Mouse (Mus musculus) embryonic facial prominence, embryonic 13.5 days (tissue): ENCODE measurements around the gene Itpk1. TPM values are rescaled to one million over a fixed set of nuclear protein-coding genes. Genes with fewer than 3 reads are reported as not detected.

Experiments
- ATAC-seq: fragments of 200-750 bp; cut with Nextera tagmentation; 2 replicates; pipeline ENCODE4 v1.8.0; 2017; ENCODE audit warnings: low read depth; ENCODE audit not compliant: insufficient number of reproducible peaks, insufficient read depth, low FRiP score, low TSS enrichment
- H3K27ac ChIP-seq: fragments of 300-500 bp; sonication (generic); 2 replicates; pipeline ENCODE4 v1.5.1; 2015; ENCODE audit warnings: moderate library complexity, mild to moderate bottlenecking, inconsistent platforms
- H3K27me3 ChIP-seq: fragments of 300-500 bp; sonication (generic); 2 replicates; pipeline ENCODE4 v1.6.1; 2015; ENCODE audit warnings: mild to moderate bottlenecking, inconsistent platforms
- H3K36me3 ChIP-seq: fragments of 300-500 bp; sonication (generic); 2 replicates; pipeline ENCODE4 v1.6.1; 2015; ENCODE audit warnings: mild to moderate bottlenecking, inconsistent platforms
- H3K4me1 ChIP-seq: fragments of 300-500 bp; sonication (generic); 2 replicates; pipeline ENCODE4 v1.6.1; 2015; ENCODE audit warnings: inconsistent platforms
- H3K4me2 ChIP-seq: fragments of 300-500 bp; sonication (generic); 2 replicates; pipeline ENCODE4 v1.6.1; 2015; ENCODE audit warnings: moderate library complexity, mild to moderate bottlenecking, inconsistent platforms
- H3K4me3 ChIP-seq: fragments of 300-500 bp; sonication (generic); 2 replicates; pipeline ENCODE4 v1.5.1; 2015; ENCODE audit warnings: mild to moderate bottlenecking, inconsistent platforms
- H3K9ac ChIP-seq: fragments of 300-500 bp; sonication (generic); 2 replicates; pipeline ENCODE4 v1.6.1; 2015; ENCODE audit warnings: mild to moderate bottlenecking, inconsistent platforms
- H3K9me3 ChIP-seq: fragments of 300-500 bp; sonication (generic); 2 replicates; pipeline ENCODE4 v1.6.1; 2016; ENCODE audit warnings: inconsistent platforms
- WGBS: fragments of 180-500 bp; shearing (Covaris S2); methylation state at CpG from one replicate; pipeline ENCODE4 v1.1.7; 2015; ENCODE audit warnings: mixed read lengths; 5-methylcytosine and 5-hydroxymethylcytosine counted together
- microRNA counts: library from miRNA; unstranded; fragments of <30 nt; microRNA quantifications from one replicate; lab custom pipeline; 2016
- microRNA-seq: library from miRNA; unstranded; fragments of <30 nt; microRNA quantifications from one replicate; pipeline ENCODE4, GENCODE M21; 2016
- polyA plus RNA-seq: library from polyadenylated mRNA; unstranded; fragments of >200 nt; fragmentation: Nextera tagmentation; extraction: Ambion mirVana; gene quantifications from 2 replicates; pipeline ENCODE4 v1.2.1, GENCODE M21; 2015

Gene Itpk1
- polyA plus RNA-seq, 1 experiment from 2014 or later, result 10.4 TPM

GRCm38 (mm10) chr12:102535796-102536195, 168.9 kb downstream of the Itpk1 start:
- H3K9ac ChIP-seq, result no peak overlapping the region
- no peaks in the 10 kb centered on the region for H3K27me3 ChIP-seq
- WGBS, result 42% methylated on average over 1 of the region's 1 CpGs
- H3K9me3 ChIP-seq, result no peaks in the 10 kb centered on the region
- H3K4me3 ChIP-seq, result no peak overlapping the region
- H3K36me3 ChIP-seq, result no peaks in the 10 kb centered on the region
- H3K27ac ChIP-seq, result no peak overlapping the region
- ATAC-seq, result no peak
- no peak overlapping the region for H3K4me2 ChIP-seq
- no peaks in the 10 kb centered on the region for H3K4me1 ChIP-seq

GRCm38 (mm10) chr12:102527989-102528388, 176.7 kb downstream of the Itpk1 start:
- Histone ChIP-seq H3K4me1 (no peaks in the 10 kb centered on the region), H3K9me3 (no peaks in the 10 kb centered on the region), H3K4me2 (no peak overlapping the region), H3K36me3 (no peaks in the 10 kb centered on the region), H3K4me3 (no peak overlapping the region), H3K9ac (no peak overlapping the region), H3K27ac (no peak overlapping the region), H3K27me3 (no peaks in the 10 kb centered on the region)
- no peak for ATAC-seq
- 72% methylated on average over 5 of the region's 5 CpGs for whole genome bisulfite sequencing

GRCm38 (mm10) chr12:102524760-102525159, 180.0 kb downstream of the Itpk1 start:
- WGBS, result 20% methylated on average over 6 of the region's 6 CpGs
- Histone ChIP-seq H3K9me3 (no peaks in the 10 kb centered on the region), H3K4me3 (no peak overlapping the region), H3K27me3 (no peaks in the 10 kb centered on the region), H3K36me3 (no peaks in the 10 kb centered on the region), H3K9ac (no peak overlapping the region), H3K4me2 (no peak overlapping the region), H3K4me1 (no peaks in the 10 kb centered on the region), H3K27ac (no peak overlapping the region)
- no peak for ATAC-seq

GRCm38 (mm10) chr12:102524216-102524615, 180.5 kb downstream of the Itpk1 start:
- no peak overlapping the region for H3K27ac ChIP-seq
- WGBS, result 66% methylated on average over 3 of the region's 3 CpGs
- no peak overlapping the region for H3K9ac ChIP-seq
- no peaks in the 10 kb centered on the region for H3K36me3 ChIP-seq
- no peak overlapping the region for H3K4me2 ChIP-seq
- H3K27me3 ChIP-seq, result no peaks in the 10 kb centered on the region
- no peak overlapping the region for H3K4me3 ChIP-seq
- H3K4me1 ChIP-seq, result no peaks in the 10 kb centered on the region
- H3K9me3 ChIP-seq, result no peaks in the 10 kb centered on the region
- ATAC-seq, result no peak

GRCm38 (mm10) chr12:102521777-102522319, 182.9 kb downstream of the Itpk1 start:
- Histone ChIP-seq H3K9me3 (no peaks in the 10 kb centered on the region), H3K4me1 (no peaks in the 10 kb centered on the region), H3K9ac (no peak overlapping the region), H3K4me3 (no peak overlapping the region), H3K4me2 (no peak overlapping the region), H3K27me3 (no peaks in the 10 kb centered on the region), H3K27ac (no peak overlapping the region), H3K36me3 (no peaks in the 10 kb centered on the region)
- WGBS, result 46% methylated on average over 13 of the region's 13 CpGs
- ATAC-seq, result no peak

- H3K27me3 ChIP-seq, result no peaks in the 10 kb centered on the region
- 85% methylated on average over 12 of the region's 12 CpGs for WGBS
- H3K27ac ChIP-seq, result no peak overlapping the region
- no peak overlapping the region for H3K4me3 ChIP-seq
- H3K9ac ChIP-seq, result no peak overlapping the region
- H3K36me3 ChIP-seq, result no peaks in the 10 kb centered on the region
- no peak overlapping the region for H3K4me2 ChIP-seq
- H3K9me3 ChIP-seq, result no peaks in the 10 kb centered on the region
- no peaks in the 10 kb centered on the region for H3K4me1 ChIP-seq
- no peak for ATAC-seq
These were observed 184.6 kb downstream of the Itpk1 start for GRCm38 (mm10) chr12:102519929-102520720.

MicroRNAs encoded within 50 kb of the gene (microRNA counts, 519-probe panel; counts per million panel counts)
- microRNA mmu-miR-1936 (lab: Ali Mortazavi, UCI), result 236 counts per million, percentile 44 among the panel's probes with 10 or more counts

Small RNA genes lying within 50 kb of the gene (microRNA-seq; reads per million reads assigned to microRNA genes)
- gene Mir1936, result not detected

Other genes starting within 250 kb of the Itpk1 start
- gene Golga5, start 235.8 kb downstream of the Itpk1 start, polyA plus RNA-seq, result 40.3 and 41.3 TPM in 2 replicates
- 3.4 and 4.3 TPM in 2 replicates for gene Chga, start 150.0 kb downstream of the Itpk1 start, polyA plus RNA-seq
- gene Moap1, start 38.7 kb upstream of the Itpk1 start, polyA plus RNA-seq, result 25.5 and 25.7 TPM in 2 replicates
- 9.7 and 10.9 TPM in 2 replicates for gene Tmem251, start 38.8 kb upstream of the Itpk1 start, polyA plus RNA-seq
- not detected in 2 replicates for gene Gm28051, start 52.8 kb upstream of the Itpk1 start, polyA plus RNA-seq
- 36.0 and 38.9 TPM in 2 replicates for gene Gon7, start 52.9 kb upstream of the Itpk1 start, polyA plus RNA-seq
- gene Ubr7, start 53.0 kb upstream of the Itpk1 start, polyA plus RNA-seq, result 42.1 and 44.7 TPM in 2 replicates
- 28.5 and 29.5 TPM in 2 replicates for gene Gm20604, start 53.7 kb upstream of the Itpk1 start, polyA plus RNA-seq
- gene Btbd7, start 173.5 kb upstream of the Itpk1 start, polyA plus RNA-seq, result 25.8 and 26.3 TPM in 2 replicates
- gene Cox8c, start 194.4 kb upstream of the Itpk1 start, polyA plus RNA-seq, result not detected in 2 replicates
- 0.34 and 0.35 TPM in 2 replicates for gene Unc79, start 243.9 kb upstream of the Itpk1 start, polyA plus RNA-seq